Mouse (Mus musculus) left cerebral cortex, adult 2 months (tissue): Measurements from ENCODE around the gene Cdca8. TPM values are rescaled to one million over a fixed set of nuclear protein-coding genes. Genes with fewer than 3 reads are reported as not detected.
"Not testable (repeated sequence)": the region's sequence is repeated elsewhere in the genome, so short reads cannot be mapped to it uniquely, and the experiment has no call there.

Experiments
- DNase-seq, 2 experiments: peaks; one replicate each; pipeline ENCODE4 v3.0.0; 2021 to 2022; ENCODE audit warnings: low spot score in 2 of 2, mixed read lengths in 1 of 2; ENCODE audit errors: extremely low spot score in 1 of 2
- H3K27ac ChIP-seq: fragments of 200-600 bp; 2 replicates; pipeline ENCODE4 v1.8.1; 2022
- H3K4me3 ChIP-seq: fragments of 200-600 bp; 2 replicates; pipeline ENCODE4 v1.8.1; 2022
- CTCF ChIP-seq: fragments of 200-600 bp; IDR thresholded peaks from 2 replicates; pipeline ENCODE4 v1.8.1; 2022; ENCODE audit warnings: antibody characterized with exemption, mild to moderate bottlenecking, moderate library complexity
- intact Hi-C: fragments of 180-260 bp; cut with DNase I; formaldehyde crosslinking; loops from one replicate; pipeline ENCODE4 v1.15.1; 2025
- long read RNA-seq, 2 experiments: library from polyadenylated mRNA; stranded (forward); transcript quantifications; one replicate each; pipeline ENCODE4 v2.0.0; 2021; ENCODE audit warnings: borderline mapping rate in 2 of 2
- total RNA-seq, 2 experiments: library from RNA; stranded (reverse); gene quantifications; 2 replicates each; pipeline ENCODE4 v1.2.3; 2021

The Cdca8 gene
- total RNA-seq = 1 to 10 TPM; 1.2 to 1.9 TPM
- long read RNA-seq, experiment 1, partial matches to known transcripts = 0 of 2 reads
- long read RNA-seq, experiment 1, other reads (novel, unspliced or antisense) = 1 of 2 reads
- long read RNA-seq, experiment 2, partial matches to known transcripts = 0 of 1 reads
- long read RNA-seq, experiment 2, other reads (novel, unspliced or antisense) = 0 of 1 reads

- H3K27ac ChIP-seq, H3K4me3 ChIP-seq, intact Hi-C loops, DNase-seq: not testable (repeated sequence)
Observed at GRCm38 (mm10) chr4:124939211-124939610, at the start of gene Cdca8. TSS of gene Cdca8 (minus strand) at chr4:124939311.

DNA sequence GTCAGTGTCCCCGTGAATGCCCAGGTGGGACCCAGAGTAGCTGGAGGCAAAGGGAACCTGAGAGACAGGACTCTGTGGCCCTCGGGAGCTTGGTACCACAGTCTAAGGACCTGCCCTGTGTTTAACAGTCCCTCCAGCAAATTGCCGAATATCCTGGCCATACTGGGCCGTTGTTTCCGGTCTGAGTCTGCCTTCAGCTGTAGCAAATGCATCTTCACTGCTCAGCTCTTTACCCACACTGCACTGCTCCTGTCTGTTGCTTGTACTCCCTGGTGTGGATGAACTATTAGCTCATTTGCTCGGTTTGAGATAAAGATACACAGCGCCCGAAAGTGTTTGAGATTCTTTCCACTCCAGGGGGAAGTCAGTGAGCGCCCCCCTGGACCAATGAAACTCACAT, 49.3 kb upstream of the Cdca8 start:
- Histone ChIP-seq H3K27ac (no peak overlapping the region), H3K4me3 (no peak overlapping the region)
- no peak for TF ChIP-seq CTCF
- intact Hi-C loops = no loop called here
- no peak for DNase-seq

DNA sequence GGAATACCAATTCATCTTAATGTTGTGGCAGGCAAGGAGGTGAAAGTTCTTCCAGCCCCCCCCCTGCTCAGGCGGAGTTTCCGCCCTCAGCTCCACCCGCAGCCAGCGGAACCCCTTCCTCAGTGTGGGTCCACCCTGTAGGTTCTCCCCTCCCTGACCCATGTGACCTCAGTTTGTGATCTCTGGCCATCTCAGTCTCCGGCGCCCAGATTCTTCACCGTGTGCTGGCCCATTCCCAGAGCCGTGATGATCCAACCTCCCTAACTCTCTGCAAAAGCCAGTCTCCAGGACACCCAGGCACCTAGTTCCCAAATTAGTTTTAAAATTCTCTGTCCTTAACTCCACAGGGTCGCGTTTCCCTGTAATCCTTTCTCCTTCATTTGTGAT, 48.6 kb upstream of the Cdca8 start:
- intact Hi-C loops = no loop called here
- Histone ChIP-seq H3K27ac (no peak overlapping the region), H3K4me3 (no peak overlapping the region; the same call in 1 of the 2 replicates)
- no peak for DNase-seq
- TF ChIP-seq CTCF = no peak

DNA sequence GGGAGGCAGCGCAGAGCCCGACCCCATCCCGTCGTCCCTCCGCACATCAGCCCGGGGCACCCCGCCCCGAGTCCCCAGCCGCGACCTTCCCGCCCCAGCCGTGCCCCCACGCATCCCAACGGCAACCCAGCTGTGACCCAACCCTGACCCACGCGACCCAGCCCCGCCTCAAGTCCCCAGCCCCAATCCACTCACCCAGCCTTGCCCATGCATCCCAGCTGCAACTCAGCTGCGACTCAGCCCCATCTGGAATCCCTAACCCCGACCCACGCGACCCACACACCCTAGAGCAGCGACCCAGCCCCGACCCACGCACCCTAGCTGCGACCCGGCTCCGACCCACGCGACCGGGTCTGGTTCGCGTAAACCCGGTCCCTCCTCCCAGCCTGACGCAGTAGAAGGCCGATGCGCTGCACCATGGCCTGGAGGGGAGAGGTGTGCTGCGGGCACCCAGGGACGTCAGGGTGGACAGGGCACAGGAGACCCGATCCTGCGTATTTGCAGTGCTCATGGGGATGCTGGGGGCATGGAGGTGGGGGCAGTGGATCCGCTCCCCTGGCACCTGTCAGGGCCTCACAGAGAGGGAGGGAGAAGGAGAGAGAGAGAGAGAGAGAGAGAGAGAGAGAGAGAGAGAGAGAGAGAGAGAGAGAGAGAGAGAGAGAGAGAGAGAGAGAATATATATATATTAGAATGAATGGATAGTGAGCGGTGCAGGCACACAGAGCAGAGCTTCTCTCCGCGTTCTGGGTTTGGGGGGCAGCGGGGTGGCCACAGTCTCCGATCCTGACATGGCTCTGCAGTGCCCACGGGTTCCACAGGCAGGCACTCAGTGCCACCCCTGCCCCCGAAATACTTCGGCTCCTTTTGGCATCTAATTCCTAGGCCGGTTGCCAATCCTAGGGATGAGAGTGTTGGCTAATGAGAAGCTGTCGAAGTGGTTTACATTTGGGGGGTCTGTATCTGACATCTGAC, 47.9 kb upstream of the Cdca8 start:
- TF ChIP-seq CTCF = no peak
- DNase-seq = no peak
- H3K27ac ChIP-seq = no peak overlapping the region

GRCm38 (mm10) chr4:124985671-124986602, 46.8 kb upstream of the Cdca8 start, which contains the start of gene Rspo1:
TSS of gene Rspo1 (plus strand) at chr4:124986430.
- no peak for DNase-seq
- peak within 1 kb of the TSS; percentile 39 for H3K4me3 ChIP-seq
- no peak for TF ChIP-seq CTCF
- H3K27ac ChIP-seq = peak within 1 kb of the TSS; percentile 25
- intact Hi-C loops = loop anchor here (2.0 kb wide), 1 partner anchor 35 kb away; no protein-coding TSS in a partner anchor

More for the DNA sequence above, 47.9 kb upstream of the Cdca8 start:
- intact Hi-C loops = no loop called here
- peak overlapping the region; percentile 39 for H3K4me3 ChIP-seq

- peak overlapping the region; percentile 25 for H3K27ac ChIP-seq
- intact Hi-C loops = loop anchor here (2.0 kb wide), 1 partner anchor 36 kb away; no protein-coding TSS in a partner anchor
- peak in 1 of 2 experiments; percentile 31 for DNase-seq
- TF ChIP-seq CTCF = no peak
- H3K4me3 ChIP-seq = 0 out of 2 replicates have a peak overlapping the region, but pooled peaks have one; percentile 11
Observed at GRCm38 (mm10) chr4:124984871-124985670, 46.0 kb upstream of the Cdca8 start.

DNA sequence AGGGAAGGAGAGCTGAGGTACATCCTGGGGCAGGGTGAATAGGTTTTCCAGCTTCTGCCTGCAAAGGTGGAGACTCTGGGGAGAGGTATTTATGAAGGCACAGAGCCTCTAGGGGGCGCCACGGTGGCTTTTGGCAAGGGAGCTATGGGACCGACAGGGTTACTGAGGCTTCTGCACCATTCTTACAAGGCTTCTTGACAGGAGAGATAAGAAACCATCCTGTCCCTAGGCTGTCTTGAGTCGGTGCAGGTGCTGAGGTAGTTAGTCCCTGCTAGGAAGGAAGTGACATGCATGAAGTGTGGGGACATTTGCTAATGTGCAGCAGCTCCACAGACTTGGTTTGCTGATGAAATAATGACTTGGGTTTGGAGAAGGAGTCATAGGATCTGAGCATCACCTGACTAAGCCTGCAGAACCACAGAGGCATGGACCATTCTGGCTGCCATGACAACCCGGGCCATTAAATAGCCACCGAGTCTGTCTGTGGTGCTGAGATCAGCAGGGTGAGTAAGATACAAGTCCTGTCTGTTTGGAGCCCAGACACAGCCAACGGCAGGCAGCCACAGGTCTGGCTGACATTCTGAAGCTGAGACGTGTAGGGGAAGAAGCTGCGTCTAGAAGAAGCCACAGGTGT, 44.9 kb upstream of the Cdca8 start:
- H3K4me3 ChIP-seq = no peak overlapping the region
- H3K27ac ChIP-seq = no peak overlapping the region
- intact Hi-C loops = loop anchor here (2.0 kb wide), 1 partner anchor 37 kb away; no protein-coding TSS in a partner anchor
- peak in 1 of 2 experiments; percentile 22 for DNase-seq
- peak; percentile 42 for TF ChIP-seq CTCF

DNA sequence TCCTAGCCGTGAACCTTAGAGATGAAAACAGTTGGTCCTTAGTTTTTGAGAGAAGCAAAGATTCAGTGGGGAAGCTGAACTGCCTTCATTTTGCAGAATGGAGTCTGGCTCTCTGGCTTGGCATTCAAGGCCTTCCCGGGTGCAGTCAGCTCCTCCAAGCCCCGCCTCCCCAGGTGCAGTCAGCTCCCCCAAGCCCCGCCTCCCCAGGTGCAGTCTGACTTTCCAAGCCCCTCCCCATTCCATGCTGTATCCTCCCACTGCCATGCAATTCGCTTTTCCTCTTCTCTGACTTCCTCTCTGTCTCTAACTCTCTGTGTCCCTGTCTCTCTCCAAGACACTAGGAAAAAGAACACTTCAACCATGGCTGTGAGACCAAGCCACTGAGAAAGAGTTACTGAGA, 39.1 kb upstream of the Cdca8 start:
- Histone ChIP-seq H3K27ac (no peak overlapping the region), H3K4me3 (no peak overlapping the region)
- intact Hi-C loops = no loop called here
- no peak for TF ChIP-seq CTCF
- no peak for DNase-seq

- Histone ChIP-seq H3K4me3 (no peak overlapping the region), H3K27ac (no peak overlapping the region)
- intact Hi-C loops = no loop called here
- DNase-seq = no peak
- TF ChIP-seq CTCF = no peak
Observed at GRCm38 (mm10) chr4:124973296-124973695, 34.2 kb upstream of the Cdca8 start.

GRCm38 (mm10) chr4:124972316-124972715, 33.2 kb upstream of the Cdca8 start:
- Histone ChIP-seq H3K4me3 (no peak overlapping the region), H3K27ac (no peak overlapping the region)
- intact Hi-C loops = no loop called here
- no peak for DNase-seq
- TF ChIP-seq CTCF = no peak
